Mouse (Mus musculus) testis, postnatal 10 days (tissue): ENCODE measurements at regions not wholly inside any gene's neighbourhood (a gene's known extent, or its start where the extent isn't known, plus 50 kb on each side); places are given as distances from the start of the nearest gene placed in this dataset.

Experiments used
- DNase-seq: peaks from one replicate; pipeline ENCODE4 v3.0.0; 2021; ENCODE audit warnings: low spot score

GRCm38 (mm10) chr11:20929426-20929825, 98.6 kb upstream of the Lgalsl start:
- DNase-seq: no peak

DNA sequence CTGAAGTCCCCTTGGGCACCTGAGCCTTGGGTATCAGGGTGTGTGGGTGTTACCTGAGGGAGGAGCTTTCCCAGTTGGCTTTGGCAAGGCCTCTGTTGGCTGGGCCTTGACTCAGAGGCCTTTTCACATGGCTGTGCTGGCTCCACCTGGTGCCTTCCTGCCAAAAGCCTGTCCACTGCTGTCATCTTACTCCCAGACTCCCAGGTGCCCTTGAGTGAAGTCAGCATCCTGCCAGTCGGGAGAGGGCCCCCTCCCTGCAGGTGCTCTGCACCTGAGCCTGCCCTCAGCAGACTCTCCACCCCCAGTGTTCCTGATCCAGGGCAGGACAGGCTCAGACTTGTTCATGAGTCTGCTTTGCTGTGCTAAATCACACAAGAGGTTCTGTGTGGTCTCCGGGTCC, 99.2 kb upstream of the Lgalsl start:
- DNase-seq: no peak

DNA sequence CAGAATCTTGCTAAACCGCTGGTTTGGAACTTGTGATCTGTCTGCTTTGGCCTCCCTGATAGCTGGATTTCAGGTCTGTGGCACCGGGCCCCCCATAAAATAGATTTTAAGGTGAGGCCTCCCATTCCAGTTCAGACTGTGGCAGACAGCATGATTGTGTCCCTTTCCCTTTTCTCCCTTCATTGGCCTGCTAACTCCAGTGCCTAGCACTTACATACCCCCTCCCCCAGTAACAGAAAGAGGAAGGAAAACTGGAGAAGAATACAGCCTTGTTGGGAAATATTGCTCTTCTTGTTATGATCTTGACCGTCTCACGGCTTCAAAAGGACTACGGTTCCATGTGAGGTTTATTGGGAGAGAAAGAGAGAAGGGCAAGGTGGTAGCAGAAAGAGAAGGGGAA, 99.7 kb upstream of the Lgalsl start:
- no peak for DNase-seq

DNA sequence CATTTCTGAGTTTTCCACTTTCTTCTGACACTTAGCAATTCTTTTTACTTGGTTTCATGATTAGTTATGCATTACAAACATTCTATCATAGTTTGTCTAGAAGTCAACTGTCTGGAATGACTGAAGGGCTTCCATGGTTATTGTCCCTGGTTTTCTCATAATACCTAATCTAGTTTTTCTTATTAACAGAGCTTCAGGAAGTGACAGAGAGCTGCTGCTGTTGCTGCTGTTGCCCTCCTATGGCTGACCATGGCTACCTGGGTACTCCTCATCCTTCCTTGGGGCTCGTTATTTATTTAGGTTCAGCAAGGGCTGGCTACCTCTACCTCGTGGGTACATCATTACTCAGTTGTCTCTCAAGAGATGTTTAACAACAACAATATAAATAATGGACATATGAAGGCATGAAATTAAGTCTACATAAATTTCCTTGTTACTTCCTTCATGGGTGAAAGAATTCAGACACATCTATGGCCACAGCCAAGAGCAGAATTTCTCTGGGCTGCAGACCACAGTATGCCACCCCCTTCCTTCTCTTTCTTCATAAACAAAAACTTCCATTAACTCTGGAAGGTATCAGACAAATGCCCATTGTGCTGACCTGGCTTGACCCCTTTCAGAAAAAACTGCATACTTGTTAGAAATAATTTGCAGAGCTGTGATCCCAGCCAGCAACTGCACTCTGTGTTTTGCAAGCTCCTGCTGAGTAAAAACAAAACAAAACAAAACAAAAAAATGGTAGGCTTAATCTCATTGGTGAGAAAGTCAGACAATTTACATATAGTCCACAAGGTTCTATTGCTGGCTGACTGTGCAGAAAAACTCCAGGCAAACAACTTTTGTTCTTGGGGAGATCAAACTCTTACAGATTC, 103.6 kb upstream of the Lgalsl start:
- no peak for DNase-seq

GRCm38 (mm10) chr11:20935063-20935370, 104.2 kb upstream of the Lgalsl start:
- no peak for DNase-seq

- DNase-seq: no peak
Observed at GRCm38 (mm10) chr11:20935910-20936309, 105.1 kb upstream of the Lgalsl start.

- DNase-seq: no peak
Observed at GRCm38 (mm10) chr11:20936996-20937395, 106.1 kb upstream of the Lgalsl start.

DNA sequence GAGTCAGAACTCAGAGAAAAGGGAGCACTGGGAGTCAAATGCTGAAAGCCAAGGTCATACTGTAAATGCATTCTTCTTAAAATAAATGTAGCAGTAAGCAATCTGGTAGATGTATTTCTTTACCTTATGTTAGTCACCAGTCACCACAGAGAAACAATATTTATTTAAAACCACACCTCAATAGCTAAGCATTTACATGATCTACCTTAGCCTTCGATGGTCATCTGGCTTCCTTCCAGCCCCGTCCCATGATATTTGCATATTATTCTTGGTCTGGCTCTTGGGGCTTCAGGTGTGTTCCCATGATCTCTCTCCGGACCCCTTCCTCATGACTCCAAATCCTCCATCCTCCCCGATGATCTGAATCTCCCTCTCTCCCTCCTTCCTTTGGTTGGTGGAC, 107.1 kb upstream of the Lgalsl start:
- no peak for DNase-seq

DNA sequence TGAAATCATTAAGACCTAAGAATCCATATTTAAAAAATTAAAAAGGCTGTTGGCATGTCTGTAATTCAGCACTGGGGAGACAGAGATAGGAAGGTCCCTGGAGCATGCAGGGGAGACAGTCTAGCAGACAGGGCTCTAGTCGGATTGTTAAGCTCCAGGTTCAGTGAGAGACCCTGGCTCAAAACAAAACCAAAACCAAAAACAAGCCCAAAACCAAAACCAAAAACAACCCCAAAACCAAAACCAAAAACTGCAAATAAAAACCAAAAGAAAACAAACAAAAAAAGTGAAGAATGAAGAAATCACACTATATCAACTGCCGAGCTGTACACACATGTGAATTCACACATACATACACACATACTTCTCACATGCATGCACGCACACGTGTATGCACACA, 108.8 kb upstream of the Lgalsl start:
- no peak for DNase-seq

- DNase-seq: no peak
Observed at GRCm38 (mm10) chr11:20941546-20941945, 110.7 kb upstream of the Lgalsl start.

- DNase-seq: no peak
Observed at GRCm38 (mm10) chr11:20955561-20955960, 124.7 kb upstream of the Lgalsl start.

DNA sequence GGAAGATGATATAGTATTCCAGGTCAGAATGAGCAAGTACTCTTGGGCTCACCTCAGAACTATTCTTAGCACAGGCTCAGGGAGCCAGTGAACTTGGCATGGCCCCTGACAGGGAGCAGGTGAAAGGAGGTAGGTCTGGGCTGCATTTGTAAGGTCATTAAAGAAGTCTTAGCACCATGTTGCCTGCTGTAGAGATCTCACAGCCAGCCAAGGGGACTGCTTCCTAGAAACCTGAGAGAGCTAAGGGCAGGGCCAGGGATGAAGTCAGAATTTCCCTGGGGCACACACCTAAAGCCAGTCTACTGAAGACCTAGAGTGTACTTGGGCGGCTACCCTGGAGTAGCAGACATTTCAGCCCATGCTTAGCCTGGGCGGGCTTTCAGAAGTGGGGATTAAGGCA, 126.9 kb upstream of the Lgalsl start:
- DNase-seq: no peak

- DNase-seq: no peak
Observed at GRCm38 (mm10) chr11:20958233-20958632, 127.4 kb upstream of the Lgalsl start.

DNA sequence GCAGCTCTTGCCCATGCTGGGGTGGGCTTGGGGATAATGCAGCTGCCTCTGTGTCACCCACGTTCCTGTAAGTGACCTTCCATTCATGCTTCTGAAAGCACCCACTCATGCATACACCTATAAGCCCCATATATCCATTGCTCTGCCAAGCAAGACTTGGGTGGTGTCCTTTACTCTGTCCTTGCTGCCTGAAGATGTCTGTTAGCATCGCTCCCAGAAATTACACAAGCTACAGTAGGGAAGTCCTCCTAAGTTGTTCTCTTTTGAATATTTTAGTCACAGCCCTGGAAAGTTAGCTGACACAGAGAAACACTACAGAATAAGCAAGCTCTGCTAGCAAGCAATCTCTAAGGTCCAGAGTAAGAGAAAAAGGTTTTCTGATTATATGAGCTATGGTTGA, 129.2 kb upstream of the Lgalsl start:
- no peak for DNase-seq

DNA sequence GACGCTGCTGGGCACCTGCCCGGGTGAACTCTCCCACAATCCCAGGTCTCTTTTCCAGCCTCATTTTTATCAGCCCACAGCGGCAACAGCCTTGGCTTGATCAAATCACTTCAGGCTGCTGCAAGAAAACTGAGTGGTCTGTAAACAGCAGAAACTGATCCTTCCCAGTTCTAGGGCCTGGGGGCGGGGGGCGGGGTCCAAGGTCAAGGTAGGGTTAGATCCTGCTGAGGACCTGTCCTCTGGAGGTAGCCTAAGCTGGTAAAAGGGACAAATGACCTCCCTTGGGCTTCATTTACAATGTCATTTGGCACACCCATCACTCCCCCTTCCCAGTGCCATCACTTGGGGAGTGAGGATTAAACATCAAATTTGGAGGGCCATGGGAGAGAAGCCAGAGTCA, 129.9 kb upstream of the Lgalsl start:
- no peak for DNase-seq

DNA sequence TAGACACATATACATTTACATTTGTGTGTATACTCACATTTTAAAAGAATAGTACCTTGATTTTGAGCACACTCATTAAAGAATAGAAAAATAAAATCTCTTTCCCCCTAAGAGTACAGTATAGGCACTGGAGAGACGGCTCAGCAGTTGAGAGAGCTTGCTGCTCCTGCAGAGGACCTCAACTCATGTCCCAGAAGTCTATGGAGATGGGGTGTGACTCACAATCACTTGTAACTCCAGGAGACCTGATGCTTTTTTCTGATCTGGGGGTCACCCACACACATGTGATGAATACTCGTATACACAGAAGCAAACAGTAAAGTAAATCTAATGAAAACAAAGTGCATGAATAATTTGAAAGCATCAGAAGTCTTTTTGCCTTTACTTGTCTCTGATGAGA, 129.5 kb upstream of the Peli1 start:
- DNase-seq: no peak

DNA sequence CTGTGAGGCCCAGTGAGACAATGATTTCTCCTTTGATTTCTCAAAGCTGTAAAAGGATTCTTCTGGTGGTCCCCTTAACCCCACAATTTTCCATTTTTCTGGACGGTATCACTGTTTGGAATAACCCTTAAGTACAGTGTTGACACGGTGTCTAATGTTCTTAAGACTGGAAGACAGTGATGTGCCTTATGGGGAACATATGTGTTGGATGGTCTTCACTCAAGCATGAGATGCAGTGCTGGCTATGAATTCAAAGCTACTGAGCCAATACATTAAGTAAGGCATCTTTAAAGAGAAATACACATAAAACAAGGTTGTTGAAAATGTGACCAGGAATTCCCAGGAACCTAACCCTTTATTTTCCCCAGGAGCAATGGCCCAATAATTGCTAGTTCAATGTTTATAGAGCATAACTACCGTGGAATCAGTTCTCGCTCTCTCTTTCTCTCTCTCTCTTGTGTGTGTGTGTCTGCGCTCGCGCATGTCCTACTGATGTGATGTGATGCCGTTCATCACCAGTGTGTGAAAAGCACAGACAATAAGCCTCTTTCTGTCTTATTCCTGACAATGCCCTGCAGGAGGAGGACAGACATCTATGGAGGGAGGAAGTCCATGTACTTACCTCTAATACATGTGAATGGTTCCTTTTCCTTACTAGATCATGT, 125.4 kb upstream of the Peli1 start:
- DNase-seq: no peak

DNA sequence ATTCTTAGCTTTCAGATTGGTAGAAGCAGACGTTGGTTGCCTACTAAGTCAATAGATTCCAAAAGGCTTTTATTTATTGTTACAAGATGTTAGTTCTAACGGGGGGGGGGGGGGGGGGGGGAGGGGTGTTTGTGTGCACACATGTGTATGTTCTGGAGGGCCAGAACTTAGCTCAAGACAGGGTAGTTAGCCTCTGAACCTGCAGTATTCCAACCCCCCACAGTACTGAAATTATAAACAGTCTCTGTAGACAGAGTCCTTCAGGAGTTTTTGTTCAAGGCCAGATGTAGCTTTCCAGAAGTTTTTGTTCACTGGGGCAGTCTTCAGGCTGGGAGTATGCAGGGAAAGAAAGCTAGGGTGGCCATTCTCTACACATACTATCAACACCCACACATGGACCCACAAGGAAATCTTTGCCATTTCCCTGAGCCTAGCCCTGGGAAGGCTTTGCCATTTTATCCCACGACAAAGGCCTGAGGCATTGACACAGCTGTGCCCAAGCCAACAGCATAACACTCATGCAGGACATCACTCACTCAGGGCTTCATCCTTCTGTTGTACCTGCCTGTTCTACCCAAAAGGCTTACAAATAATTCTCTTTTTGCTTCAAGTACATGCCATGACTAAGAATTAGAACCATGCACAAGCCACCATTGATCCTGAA, 123.6 kb upstream of the Peli1 start:
- no peak for DNase-seq

GRCm38 (mm10) chr11:20968341-20968740, 122.8 kb upstream of the Peli1 start:
- DNase-seq: no peak

- no peak for DNase-seq
Observed at GRCm38 (mm10) chr11:20973141-20973540, 118.0 kb upstream of the Peli1 start.

DNA sequence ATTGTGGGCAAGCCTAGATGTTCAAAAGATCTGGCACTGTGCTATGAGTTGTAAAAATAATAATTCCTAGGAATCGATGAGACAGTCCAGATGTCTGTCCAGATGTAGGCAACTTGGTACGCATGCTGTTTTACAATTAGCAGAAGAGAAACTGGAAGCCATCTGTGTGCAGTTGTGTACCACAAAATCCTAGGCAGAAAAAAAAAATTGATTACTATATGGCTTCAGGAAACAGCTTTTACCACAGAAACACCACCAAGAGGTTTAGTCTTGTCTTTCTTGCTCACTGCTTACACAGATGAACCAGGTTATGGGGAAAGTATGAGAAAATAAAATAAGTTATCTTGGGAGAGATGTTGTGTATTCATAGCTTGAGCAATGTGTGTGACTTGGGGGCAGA, 109.5 kb upstream of the Peli1 start:
- no peak for DNase-seq

GRCm38 (mm10) chr11:20982010-20982409, 109.1 kb upstream of the Peli1 start:
- no peak for DNase-seq

GRCm38 (mm10) chr11:20982500-20982899, 108.6 kb upstream of the Peli1 start:
- no peak for DNase-seq
